Mouse (Mus musculus): ENCODE measurements around the gene Bpifc.

Gene Bpifc

DNA sequence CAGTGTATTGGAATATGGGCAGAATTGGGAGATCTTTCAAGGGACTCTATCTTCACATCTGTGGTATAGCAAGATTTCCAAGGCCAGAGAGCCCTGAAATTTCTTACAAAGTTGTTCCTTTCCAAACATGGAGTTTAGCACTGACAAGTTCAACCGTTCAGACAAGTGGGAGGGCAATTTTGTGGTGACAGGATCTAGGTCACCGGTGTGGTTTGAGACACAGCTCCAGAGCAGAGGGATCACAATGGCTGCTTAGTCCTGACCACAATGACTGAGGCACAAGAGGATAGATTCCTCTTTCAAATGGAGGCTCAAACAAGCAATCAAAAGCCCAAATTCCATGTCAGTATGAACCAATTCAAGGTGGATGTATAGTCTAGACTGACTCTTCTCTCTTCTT is 523 bp downstream of the Bpifc start:
- DNase-seq: no peak

DNA sequence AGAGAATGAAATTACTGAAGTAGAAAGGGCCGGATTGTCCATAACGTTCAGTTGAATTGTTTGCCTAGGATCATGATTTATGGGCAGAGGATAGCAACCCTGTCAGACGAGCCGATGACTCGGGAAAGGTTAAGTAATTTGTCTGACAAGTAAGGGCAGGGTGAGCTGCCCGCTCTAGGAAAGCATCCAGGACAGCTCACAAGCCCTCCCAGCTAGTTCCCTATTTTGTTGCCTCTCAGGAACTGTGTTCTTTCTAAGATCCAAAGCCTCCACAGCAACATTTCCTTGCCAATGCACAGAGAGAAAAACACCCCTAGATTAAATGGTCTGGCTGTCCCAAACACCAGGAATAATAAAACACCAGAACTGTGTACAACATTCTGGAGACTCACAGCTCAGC is 1.1 kb downstream of the Bpifc start:
- no peak for DNase-seq

DNA sequence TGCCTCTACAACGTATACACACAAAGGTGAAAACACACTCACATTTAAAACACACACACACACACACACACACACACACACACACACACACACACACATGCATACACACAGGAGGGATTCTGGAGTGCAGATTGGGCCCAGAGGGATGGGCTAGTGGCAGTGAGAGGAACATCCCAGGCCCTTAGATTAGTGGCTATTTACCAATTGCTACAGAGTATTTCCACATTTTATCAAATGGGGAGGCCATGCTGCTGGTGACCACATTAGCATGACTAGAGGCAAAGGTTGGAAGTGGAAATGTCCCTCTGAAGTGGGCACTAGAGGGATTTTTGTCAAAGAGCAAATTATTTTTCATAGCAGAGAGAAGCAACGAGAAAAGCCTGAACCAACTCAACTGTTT is 2.0 kb downstream of the Bpifc start:
- DNase-seq: no peak

DNA sequence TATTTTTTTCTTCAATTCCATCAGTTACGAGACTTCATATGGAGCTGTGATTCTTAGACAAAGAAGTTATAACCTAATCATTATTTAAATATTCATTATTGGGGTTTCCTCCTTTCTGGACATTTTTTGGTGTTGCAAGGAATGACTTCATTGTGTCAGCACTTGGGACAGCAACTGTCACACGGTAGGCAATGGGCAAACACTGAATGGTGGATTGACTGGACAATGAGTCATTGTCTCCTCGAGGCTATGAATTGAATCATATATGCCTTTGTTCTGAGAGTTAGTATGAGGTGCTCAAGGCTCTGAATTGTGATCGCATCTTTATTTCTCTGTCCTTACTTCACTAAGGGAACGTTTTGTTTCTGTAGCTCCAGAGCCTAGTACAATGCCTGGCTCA is 5.2 kb downstream of the Bpifc start:
- no peak for DNase-seq

DNA sequence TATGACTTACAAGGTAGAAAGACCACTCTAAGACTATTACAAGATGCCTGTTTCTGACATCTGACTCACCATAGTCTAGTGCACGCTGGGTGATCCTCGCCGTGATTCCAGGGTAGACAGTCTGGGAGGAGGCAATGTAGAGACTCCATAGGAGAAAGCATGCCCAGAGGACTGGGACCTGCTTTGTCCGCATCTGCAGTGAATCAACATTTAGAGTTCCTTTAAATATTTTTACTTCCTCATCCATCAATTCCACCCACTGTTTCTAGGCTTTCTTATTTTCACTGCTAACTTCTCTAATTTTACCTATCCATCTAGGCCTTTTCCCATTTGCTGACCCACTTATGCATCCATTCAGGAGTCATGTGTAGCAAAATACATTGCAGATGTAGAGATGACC is 11.2 kb downstream of the Bpifc start:
- DNase-seq: no peak

DNA sequence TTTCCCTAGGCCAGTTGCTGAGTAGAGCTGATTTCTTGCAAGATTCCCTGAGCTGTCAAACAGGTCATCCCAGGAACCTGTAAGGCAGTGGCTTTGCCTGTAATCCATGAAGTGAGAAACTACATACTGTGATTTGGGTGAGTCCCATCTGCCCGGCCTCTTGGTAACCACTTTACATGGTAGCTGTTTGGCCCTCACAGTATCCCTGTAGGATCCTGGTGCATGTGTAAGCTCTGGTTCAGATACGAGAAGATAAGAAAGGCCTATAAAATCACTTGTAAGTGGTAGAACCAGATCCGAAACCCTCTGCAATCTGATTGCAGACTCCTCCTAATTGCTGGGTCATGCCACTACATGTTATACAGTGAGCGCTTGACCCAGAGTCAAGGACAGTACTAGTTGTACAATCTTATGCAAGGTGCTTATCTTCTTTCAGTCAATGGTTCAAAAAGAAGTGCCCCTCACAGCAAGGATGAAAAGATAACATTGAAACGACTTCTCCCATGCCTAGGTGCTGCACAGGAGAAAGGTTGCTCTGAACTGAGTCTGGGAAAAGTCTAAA is 17.1 kb downstream of the Bpifc start:
- no peak for DNase-seq

DNA sequence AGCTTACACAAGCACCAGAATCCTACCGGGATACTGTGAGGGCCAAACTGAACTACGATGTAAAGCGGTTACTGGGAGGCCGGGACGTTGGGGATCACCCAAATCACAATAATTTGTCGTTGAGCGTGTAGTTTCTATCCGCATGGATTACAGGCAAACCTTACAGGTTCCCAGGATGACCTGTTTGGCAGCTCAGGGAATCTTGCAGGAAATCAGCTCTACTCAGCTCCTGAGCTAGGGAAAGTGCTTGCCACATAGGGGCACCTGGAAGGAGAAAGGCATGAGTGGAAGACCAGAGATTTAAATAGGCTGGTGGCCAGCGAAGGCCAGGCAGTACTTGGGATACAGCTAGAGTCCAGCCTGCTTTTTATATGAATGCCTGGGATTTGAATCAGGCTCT is 17.9 kb downstream of the Bpifc start:
- DNase-seq: no peak

DNA sequence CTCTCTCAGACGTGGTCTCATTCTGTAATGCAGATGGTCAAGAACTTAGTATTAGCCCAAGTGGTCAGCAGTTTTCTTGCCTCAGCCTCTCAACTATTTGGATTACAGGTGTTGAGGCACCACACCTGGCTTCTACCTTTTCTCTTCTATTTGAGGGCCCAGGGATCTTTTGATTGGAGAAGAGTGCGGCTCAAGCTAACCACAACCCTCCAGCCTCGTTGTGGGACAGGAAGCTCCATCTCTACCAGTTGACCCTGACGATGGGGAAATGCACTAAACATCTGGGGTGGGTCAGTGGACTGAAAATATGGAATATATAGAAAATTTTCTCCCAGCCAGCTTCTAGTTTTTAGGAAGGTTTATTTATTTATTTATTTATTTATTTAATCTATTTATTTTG is 19.3 kb downstream of the Bpifc start:
- DNase-seq: no peak

DNA sequence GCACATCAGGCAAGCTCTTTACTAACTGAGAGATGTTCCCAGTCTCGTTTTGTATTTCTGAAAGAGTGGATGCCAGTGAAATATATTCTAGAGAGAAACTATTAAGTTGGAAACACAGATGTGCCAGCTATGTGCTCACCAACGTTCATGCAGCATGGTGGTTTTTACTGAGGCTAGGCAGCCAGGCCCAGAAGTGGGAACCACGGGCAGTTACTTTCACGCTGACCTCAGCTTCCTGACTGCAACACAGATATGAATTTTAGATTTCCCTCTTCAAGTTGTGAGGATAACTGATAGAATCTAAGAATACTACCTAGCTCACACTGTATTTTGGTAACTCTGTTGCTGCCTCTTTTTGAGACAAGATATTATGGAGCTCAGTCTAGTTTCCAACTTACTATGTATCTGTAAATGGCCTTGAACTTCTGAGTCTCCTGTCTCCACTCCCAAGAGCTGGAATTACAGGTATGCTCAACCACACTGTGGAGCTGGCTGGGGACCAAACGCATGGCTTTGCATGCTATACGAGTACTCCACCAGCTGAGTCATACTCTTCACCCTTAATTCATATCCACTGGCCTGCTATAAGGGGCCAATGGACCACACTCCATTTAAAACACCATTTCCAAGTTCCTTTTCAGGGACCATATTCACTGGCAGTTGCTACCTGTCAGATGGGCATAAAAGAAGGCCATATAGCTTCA is 22.1 kb downstream of the Bpifc start:
- DNase-seq: no peak

DNA sequence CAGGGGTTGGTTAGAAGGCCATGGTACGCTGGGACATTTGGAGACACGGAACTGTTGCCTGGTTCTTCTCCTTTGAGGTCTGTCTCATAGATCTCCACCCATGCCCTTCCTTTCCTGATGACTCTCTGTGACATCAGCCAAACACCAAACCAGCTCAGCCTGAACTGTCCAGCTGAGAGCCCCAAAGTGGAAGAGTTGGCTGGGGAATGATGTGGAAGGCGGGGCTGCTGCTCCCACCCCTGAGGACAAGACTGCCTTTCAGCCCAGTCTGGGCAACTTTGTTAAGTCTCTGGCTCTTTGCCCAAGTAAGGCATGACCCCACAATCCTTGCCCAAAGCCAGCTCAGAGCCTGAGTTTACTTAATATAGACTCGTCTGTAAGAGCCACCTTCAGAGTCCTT is 38.8 kb downstream of the Bpifc start:
- DNase-seq: no peak

DNA sequence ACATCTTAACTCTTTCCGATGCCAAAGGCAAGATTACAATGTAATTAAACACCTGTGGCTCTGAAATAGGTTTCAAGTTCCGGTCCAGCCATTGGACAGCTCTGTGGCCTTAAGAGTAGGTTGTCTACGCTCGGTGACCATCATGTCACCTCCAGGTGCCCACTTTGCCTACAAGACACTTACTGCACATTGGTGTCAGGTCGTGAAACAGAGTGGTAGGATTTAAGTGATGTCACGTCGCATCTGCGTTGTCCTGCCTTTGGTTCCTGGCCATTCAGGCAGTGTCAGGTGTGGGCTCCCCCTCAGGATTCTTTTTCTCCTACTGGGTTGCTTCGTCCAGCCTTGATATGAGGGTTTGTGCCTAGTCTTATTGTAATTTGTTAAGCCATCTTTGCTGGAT is 39.9 kb downstream of the Bpifc start:
- DNase-seq: no peak

DNA sequence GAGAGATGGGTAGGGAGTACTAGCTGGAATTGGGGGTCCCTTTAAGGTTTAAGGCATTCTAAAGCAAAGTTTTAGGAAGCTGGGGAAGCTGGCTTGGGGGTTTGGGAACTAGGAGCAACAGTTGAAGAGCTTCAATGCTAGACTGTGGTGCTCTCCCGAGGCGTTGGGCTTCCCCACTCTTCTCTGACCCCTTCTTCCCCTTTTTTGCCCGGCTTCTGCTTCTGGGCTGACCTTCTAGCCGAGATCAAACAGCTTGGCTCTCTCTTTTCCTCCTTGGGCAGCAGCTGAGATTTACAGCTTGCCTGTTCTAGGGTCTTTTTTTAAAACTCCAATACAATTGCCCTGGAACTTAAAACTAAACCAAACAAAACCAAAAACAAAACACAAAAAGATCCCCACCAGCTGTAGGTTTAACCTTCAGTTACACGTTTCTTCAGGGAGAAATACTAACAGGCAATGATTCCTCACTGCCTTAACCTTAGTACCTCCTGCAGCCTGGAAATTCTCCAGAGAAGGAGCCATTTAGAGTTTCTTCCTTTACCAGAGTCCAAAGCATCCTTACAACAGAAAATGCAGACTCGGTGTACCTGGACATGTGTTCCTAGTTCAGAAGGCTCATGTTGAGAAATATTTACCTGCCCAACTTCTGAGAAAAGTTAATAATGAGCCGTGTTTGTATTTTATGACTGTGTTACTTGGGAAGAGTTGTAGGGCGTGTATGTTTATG is 41.6 kb downstream of the Bpifc start:
- DNase-seq: no peak

DNA sequence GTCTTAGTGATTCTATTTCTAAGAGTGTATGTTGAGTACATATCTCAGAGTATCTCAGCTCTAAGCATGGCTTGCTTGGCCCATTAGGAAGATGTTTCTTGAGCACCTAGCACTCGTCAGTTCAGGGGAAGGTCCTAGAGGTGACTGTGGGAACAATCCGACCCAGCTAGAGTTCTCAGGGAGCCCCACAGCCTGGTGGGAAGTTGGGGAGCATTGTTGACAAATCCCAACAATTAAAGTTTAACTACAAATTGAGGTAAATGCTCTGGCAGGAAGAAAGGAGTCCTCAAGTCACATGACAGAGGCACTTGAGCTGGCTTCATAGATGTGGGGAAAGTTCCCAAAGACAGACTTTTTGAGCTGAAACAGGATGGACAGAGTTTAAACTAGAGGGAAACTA is 43.0 kb downstream of the Bpifc start:
- DNase-seq: no peak

DNA sequence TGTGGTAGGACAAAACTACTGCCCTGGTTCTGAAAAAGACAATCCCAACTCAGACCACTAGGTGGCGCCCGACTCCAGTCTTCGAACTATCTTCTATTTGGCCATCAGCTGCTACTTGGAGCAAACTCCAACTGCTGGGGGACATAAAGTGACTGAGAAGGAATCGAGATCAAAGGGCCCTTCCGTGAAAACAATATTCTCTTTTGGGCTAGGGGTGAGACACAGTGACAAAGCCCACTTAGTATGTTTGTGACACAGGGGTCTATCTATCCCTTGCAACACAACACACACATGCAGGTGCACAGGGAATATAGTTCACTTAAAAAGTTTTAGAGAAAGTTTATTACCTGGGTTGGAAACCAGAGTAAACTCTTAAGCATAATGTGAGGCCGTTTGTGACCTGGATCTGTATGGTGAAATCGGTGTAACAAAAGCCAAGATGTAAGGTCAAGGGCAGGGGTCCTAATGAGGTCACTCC is 43.5 kb downstream of the Bpifc start:
- DNase-seq: peak; percentile 69

DNA sequence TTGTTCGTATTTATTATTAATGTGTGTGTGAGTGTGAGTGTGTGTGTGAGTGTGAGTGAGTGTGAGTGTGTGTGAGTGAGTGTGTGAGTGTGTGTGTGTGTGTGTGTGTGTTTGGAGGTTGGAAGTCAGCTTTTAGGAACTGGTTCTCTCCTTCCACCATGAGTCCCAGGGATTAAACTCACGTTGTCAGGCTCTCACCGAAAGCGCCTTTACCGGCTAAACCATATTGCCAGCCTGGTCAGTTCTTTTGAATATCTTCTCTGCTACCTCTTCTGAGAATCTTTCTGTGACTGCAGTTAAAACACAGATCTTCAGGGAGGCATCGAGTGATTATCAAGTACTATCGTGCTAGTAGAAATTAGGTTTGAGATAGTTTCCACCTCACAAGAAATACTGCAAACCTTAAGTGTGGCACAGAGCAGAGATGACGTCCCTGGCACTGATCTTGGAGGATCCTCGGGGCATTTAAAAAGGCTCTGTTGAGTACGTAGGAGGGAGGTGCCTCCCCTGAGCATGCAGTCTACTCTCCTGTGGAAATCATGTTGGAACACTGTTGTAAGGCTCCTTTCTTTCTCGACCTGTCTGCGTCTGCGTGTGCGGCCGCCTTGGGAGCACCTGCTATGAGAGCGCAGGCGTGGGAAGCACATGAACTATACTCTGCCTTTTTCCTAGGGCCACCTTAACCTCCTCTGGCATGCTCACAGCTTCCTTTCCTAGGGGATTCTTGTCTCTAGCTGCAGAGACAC is 44.1 kb downstream of the Bpifc start:
- DNase-seq: no peak

DNA sequence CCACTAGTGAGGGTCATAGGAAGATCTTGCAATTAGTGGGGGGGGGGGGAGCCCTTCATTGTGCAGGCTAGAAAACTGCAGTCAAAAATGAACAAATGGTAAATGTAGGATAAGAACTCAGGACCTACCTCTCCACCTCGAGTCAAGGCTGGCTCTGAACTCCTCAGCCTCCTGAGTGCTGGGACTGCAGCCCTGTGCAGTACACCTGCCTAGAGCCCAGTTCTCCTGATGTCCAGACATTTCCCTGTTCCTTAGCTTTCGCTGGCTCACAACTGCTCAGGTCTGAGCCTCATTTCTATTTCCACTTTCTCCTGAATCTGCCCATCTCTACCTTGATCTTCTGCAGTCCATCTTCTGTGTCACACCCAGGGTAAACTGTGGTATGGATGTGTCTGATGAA is 45.2 kb downstream of the Bpifc start:
- no peak for DNase-seq

DNA sequence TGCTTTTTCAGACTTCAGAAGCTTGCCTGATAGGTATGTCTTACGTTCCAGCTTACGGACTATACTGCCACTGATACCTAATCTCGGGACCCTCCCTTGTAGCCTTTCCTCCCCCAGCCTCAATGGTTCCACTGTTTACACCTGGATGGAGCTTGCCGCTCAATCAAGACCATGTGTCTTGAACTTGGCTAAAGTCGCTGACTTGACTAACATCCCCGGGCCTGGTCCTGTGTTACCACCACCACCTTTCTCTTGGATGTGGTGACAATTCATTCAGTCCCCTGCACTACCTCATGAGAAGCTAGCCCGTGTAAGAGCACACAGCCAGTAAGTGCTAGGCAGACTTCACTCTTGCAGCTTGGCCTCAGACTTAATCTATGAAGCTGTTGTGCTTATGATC is 47.4 kb downstream of the Bpifc start:
- DNase-seq: no peak

DNA sequence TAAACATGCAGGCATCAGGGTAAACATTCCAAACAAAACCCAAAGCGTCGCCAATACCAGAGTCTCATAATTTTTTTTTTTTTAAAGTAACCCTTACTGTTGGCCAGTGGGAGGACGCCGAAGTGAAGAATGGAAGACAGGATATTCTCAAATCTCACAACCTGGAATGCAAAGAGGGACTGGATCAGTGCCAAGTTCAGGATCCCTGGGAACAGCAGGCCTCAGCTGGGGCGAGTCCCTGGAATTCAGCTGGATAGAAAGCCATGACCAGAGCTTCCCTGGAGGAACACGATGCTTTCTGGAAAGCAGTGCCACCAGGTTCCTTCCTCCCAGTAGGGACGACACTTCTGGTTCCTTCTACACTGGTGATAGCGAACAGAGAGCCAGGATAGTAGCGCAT is 48.8 kb downstream of the Bpifc start:
- no peak for DNase-seq

DNA sequence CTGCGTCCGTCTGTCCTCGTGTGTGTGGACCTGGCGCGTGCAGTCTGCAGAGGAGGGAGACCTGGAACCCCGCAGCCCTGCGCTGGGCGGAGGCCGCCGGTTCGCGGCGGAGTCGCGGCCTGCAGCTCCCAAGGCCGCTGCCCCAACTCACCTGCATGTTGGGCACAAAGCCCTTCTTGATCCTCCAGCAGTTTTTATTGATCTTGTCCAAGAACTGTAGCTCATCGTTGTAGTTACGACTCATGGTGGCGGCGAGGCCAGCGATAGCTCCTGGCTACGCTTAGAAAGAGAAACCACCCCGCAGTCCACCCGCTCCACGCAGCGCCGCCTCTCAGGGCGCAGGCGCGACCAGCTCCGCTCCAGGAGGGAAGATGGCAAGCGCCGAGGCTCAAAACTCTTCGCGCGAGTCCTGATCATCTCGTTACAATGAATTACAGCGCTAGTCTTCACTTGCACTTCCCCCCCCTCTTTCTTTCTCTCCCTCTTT is 54.2 kb downstream of the Bpifc start, which contains the start of gene Rtcb:
Gene Rtcb (minus strand): TSS at position 360 of the 487 bp plus-strand sequence.
- DNase-seq: peak; percentile 95

DNA sequence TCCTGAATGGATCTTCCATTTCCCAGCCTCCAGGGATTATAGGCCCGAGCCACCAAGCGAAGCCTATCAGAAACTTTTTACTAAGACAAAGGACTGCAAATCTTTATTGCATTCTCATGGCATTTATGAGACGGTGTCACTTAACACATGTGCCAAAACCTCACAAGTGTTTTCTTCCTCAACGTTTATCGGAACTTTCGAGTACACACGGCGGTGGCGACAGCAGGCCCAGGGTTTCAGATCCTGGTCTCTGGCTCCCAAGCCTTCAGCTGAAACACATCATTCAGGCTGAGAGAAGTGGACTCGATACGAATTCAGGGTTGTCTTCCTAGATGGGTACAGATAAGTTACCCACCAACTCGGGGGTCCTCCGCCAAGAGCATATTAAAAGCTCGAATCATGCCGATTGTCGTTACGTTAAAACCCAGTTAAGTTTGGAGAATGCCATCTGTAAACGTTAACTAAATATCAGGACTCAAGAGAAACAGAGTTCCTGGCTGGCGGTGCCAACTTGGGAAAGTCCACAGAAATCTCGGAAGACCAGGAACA is 54.8 kb downstream of the Bpifc start:
- no peak for DNase-seq

DNA sequence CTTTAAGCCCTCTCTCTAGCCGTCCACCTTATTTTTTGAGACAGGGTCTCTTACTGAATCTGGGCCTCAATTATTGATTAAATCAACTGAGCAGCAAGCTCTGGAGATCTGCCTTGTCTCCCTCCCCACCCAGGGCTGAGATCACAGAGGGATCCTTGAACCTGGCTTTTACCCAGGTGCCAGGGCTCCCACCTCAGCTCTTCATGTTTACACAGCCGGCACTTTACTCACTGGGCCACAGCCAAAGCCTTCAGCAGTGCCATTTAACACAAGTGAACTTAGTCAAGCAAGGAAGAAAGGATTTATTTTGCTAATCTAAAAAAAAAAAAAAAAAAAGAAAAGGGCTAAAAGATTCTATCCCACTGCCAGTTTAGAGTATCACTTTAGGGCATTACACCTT is 57.3 kb downstream of the Bpifc start:
- DNase-seq: no peak

DNA sequence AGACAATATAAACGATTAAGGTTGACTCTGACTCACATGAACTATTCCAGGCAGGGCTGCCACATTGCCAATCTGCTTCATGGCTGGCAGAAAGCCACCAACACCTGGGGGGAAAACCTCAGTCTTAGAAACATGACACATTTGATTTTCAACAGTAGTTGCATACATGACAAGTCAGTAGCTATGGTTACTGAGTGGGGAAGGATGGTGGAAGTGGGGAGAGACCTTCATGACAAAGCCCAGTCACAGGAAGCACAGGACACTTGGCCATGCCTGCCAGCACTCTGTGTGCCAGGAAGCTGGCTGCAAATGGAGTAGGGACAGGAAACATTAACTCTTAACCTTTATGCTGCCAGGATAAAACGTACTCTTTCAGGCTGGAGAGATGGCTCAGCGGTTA is 58.3 kb downstream of the Bpifc start:
- no peak for DNase-seq

All from cerebellum, adult 11 months (tissue).